Mouse (Mus musculus): Measurements from ENCODE around the gene Notch3.

- TF ChIP-seq ZC3H11A (IDR thresholded peaks at IDR 0.05; ENCODE audit: borderline replicate concordance, low read depth, low read length) (no peak), HCFC1 (IDR thresholded peaks at IDR 0.05; ENCODE audit: borderline replicate concordance, insufficient read depth, low read length) (no peak), MAFK (IDR thresholded peaks at IDR 0.05; ENCODE audit: insufficient read depth, low read depth, low read length) (no peak), CHD2 (IDR thresholded peaks at IDR 0.05; ENCODE audit: low read depth, low read length) (no peak)
Observed at GRCm38 (mm10) chr17:32179621-32180491, 13.2 kb upstream of the Notch3 start.

Data from ES-E14 (cell line).